Mouse (Mus musculus): ENCODE results near the gene Esrrg. TPM values are rescaled to one million over a fixed set of nuclear protein-coding genes. Genes with fewer than 3 reads are reported as not detected.

The Esrrg gene
- total and polyA plus RNA-seq, 3 experiments: not detected

GRCm38 (mm10) chr1:188107946-188108345 lies 499.4 kb downstream of the Esrrg start:
- H3K27me3 ChIP-seq (replicated peaks): no peaks in the 10 kb centered on the region
- no peak for DNase-seq (ENCODE audit: extremely low read depth)
- H3K4me3 ChIP-seq (replicated peaks in 1 of 3; ENCODE audit: low read depth in 2 of 3, low read length in 2 of 3, poor library complexity in 1 of 3): no peak overlapping the region
- H3K27ac ChIP-seq (ENCODE audit: insufficient read depth, low read depth): no peak overlapping the region
- no peaks in the 10 kb centered on the region for H3K4me1 ChIP-seq (ENCODE audit: control insufficient read depth in 1 of 2, insufficient read depth in 2 of 2)
- no peak overlapping the region for H3K9ac ChIP-seq (ENCODE audit: insufficient read depth, low read depth)
- no peak overlapping the region for H3K4me2 ChIP-seq (ENCODE audit: insufficient read depth, low read depth, poor library complexity, severe bottlenecking)
- dilution Hi-C loops (cut with MboI; ENCODE audit: extremely low pct_ligation_motif_present, extremely low pct_unique_long_range_greater_than_20kb, low sequenced_read_pairs): no loop called here
- H3K36me3 ChIP-seq (replicated peaks in 1 of 2; ENCODE audit: control insufficient read depth in 1 of 2, insufficient read depth in 1 of 2, low read length in 1 of 2): no peaks in the 10 kb centered on the region
- no peak for TF ChIP-seq KAT2A (IDR thresholded peaks at IDR 0.05; ENCODE audit: insufficient replicate concordance, low read length)
- no peak for TF ChIP-seq CTCF (conservative IDR thresholded peaks at IDR 0.05 in 1 of 2, IDR thresholded peaks at IDR 0.05 in 1 of 2; ENCODE audit: low read depth in 2 of 2, low read length in 2 of 2)
- no peak for TF ChIP-seq CHD2 (IDR thresholded peaks at IDR 0.05; ENCODE audit: low read length)
- no peak for TF ChIP-seq JUND (conservative IDR thresholded peaks at IDR 0.05; ENCODE audit: low read depth, low read length)
- TF ChIP-seq PAX5 (IDR thresholded peaks at IDR 0.05; ENCODE audit: low read length): no peak
- TF ChIP-seq MAZ (IDR thresholded peaks at IDR 0.05; ENCODE audit: low read depth, low read length): no peak
- no peaks in the 10 kb centered on the region for H3K79me2 ChIP-seq (replicated peaks; ENCODE audit: control insufficient read depth, extremely low read depth, insufficient read depth, poor library complexity, severe bottlenecking)
- in situ Hi-C loops (cut with MboI; ENCODE audit: low pct_ligation_motif_present, low pct_unique_long_range_greater_than_20kb, low sequenced_read_pairs): no loop called here
- H3K9me3 ChIP-seq (replicated peaks; ENCODE audit: low read length): peaks cover 72% of the 10 kb centered on the region

GRCm38 (mm10) chr1:188111552-188111951 lies 503.0 kb downstream of the Esrrg start:
- in situ Hi-C loops (cut with MboI; ENCODE audit: low pct_ligation_motif_present, low pct_unique_long_range_greater_than_20kb, low sequenced_read_pairs) (no loop called here), dilution Hi-C loops (cut with MboI; ENCODE audit: extremely low pct_ligation_motif_present, extremely low pct_unique_long_range_greater_than_20kb, low sequenced_read_pairs) (no loop called here)
- no peak overlapping the region for H3K4me2 ChIP-seq (ENCODE audit: insufficient read depth, low read depth, poor library complexity, severe bottlenecking)
- H3K27ac ChIP-seq (ENCODE audit: insufficient read depth, low read depth): no peak overlapping the region
- H3K4me3 ChIP-seq (replicated peaks in 1 of 3; ENCODE audit: low read depth in 2 of 3, low read length in 2 of 3, poor library complexity in 1 of 3): no peak overlapping the region
- H3K4me1 ChIP-seq (ENCODE audit: control insufficient read depth in 1 of 2, insufficient read depth in 2 of 2): no peaks in the 10 kb centered on the region
- peaks cover 73% of the 10 kb centered on the region for H3K9me3 ChIP-seq (replicated peaks; ENCODE audit: low read length)
- H3K36me3 ChIP-seq (replicated peaks in 1 of 2; ENCODE audit: control insufficient read depth in 1 of 2, insufficient read depth in 1 of 2, low read length in 1 of 2): no peaks in the 10 kb centered on the region
- no peaks in the 10 kb centered on the region for H3K27me3 ChIP-seq (replicated peaks)
- H3K79me2 ChIP-seq (replicated peaks; ENCODE audit: control insufficient read depth, extremely low read depth, insufficient read depth, poor library complexity, severe bottlenecking): no peaks in the 10 kb centered on the region
- no peak for DNase-seq (ENCODE audit: extremely low read depth)
- H3K9ac ChIP-seq (ENCODE audit: insufficient read depth, low read depth): no peak overlapping the region
- TF ChIP-seq JUND (conservative IDR thresholded peaks at IDR 0.05; ENCODE audit: low read depth, low read length) (no peak), ZMIZ1 (IDR thresholded peaks at IDR 0.05; ENCODE audit: low read depth, low read length) (no peak), CHD1 (IDR thresholded peaks at IDR 0.05; ENCODE audit: low read depth, low read length) (no peak), CHD2 (IDR thresholded peaks at IDR 0.05; ENCODE audit: low read length) (no peak), KAT2A (IDR thresholded peaks at IDR 0.05; ENCODE audit: insufficient replicate concordance, low read length) (no peak), USF2 (conservative IDR thresholded peaks at IDR 0.05; ENCODE audit: low read depth, low read length) (no peak), POLR2AphosphoS2 (IDR thresholded peaks at IDR 0.05; ENCODE audit: low read depth, low read length) (no peak), SIN3A (IDR thresholded peaks at IDR 0.05; ENCODE audit: low read length) (no peak), TCF12 (IDR thresholded peaks at IDR 0.05; ENCODE audit: low read depth, low read length) (no peak), ELF1 (IDR thresholded peaks at IDR 0.05; ENCODE audit: low read depth, low read length) (no peak), RCOR1 (conservative IDR thresholded peaks at IDR 0.05; ENCODE audit: low read depth, low read length) (no peak), ZNF384 (IDR thresholded peaks at IDR 0.05; ENCODE audit: low read depth, low read length) (no peak), POLR2A (IDR thresholded peaks at IDR 0.05; ENCODE audit: low read depth, low read length) (no peak), RAD21 (IDR thresholded peaks at IDR 0.05; ENCODE audit: low read depth, low read length) (no peak), ZKSCAN1 (IDR thresholded peaks at IDR 0.05; ENCODE audit: borderline replicate concordance, low read depth, low read length) (no peak), TBP (conservative IDR thresholded peaks at IDR 0.05; ENCODE audit: low read depth, low read length) (no peak), PAX5 (IDR thresholded peaks at IDR 0.05; ENCODE audit: low read length) (no peak), MAFK (IDR thresholded peaks at IDR 0.05; ENCODE audit: insufficient replicate concordance, low read length) (no peak)
